Mouse (Mus musculus) lung, adult 2 months (tissue): ENCODE data around the gene Eif4h.

Source experiments
- CTCF ChIP-seq: fragments of 200-500 bp; IDR thresholded peaks from 2 replicates; pipeline ENCODE4 v1.5.1; 2011; ENCODE audit warnings: mild to moderate bottlenecking, low read length, control low read depth; ENCODE audit not compliant: insufficient read depth
- POLR2A ChIP-seq: fragments of 200-500 bp; IDR thresholded peaks from 2 replicates; pipeline ENCODE4 v1.6.1; 2011; ENCODE audit warnings: low read depth, mild to moderate bottlenecking, control low read depth, low read length, borderline replicate concordance; ENCODE audit errors: extremely low read depth

GRCm38 (mm10) chr5:134671335-134672197, 32.3 kb upstream of the Eif4h start:
- TF ChIP-seq CTCF (no peak), POLR2A (no peak)
